Mouse (Mus musculus) G1E (cell line): ENCODE data around the gene Gm45713.

Experiments
- CTCF ChIP-seq: IDR thresholded peaks from 2 replicates; pipeline ENCODE4 v1.5.1; 2012; ENCODE audit warnings: low read depth, low read length, inconsistent platforms, mixed read lengths
- GATA1 ChIP-seq: IDR thresholded peaks from 2 replicates; pipeline ENCODE4 v1.6.1; 2012; ENCODE audit warnings: borderline replicate concordance, low read length, inconsistent platforms, mixed read lengths
- POLR2AphosphoS5 ChIP-seq: IDR thresholded peaks from 2 replicates; pipeline ENCODE4 v1.6.1; 2012; ENCODE audit warnings: low read depth, low read length, inconsistent platforms; ENCODE audit not compliant: insufficient replicate concordance
- TAL1 ChIP-seq: conservative IDR thresholded peaks from 2 replicates; pipeline ENCODE4 v1.6.1; 2012; ENCODE audit warnings: low read depth, low read length, inconsistent platforms, mixed read lengths

DNA sequence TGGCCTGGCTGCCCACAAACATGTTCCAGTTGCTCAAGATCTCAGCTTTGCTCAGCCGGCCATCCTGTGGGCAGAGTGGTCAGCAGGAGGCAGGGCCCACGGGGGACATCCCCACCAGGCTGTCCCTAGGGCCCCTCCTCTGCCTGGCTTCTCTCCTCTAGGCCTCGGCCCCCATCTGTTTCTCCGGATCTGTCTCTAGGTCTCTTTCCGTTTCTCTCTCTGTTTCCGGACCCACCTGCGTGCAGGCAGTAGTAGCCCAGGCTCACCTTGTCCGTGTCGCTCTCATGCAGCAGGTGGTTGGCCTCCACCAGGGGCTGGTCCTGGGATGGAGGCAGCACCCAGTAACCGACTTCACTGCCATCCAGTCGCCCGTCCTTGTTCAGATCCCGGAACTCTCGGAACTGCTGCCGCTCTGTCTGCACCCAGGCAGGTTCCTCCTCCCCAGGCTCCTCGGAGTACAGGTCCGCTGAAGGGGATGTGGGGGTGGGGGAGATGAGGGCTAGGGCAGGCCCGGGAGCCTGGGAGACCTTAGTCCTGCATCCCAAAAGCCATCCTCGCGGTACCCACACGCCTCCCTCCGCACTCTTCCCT lies 52.6 kb downstream of the Gm45713 start:
- TF ChIP-seq CTCF (no peak), TAL1 (no peak), POLR2AphosphoS5 (no peak), GATA1 (no peak)
